Mouse (Mus musculus) lung, postnatal 4 days (tissue): Measurements from ENCODE around the gene Crls1.

ENCODE experiments used
- DNase-seq, 2 experiments: peaks; one replicate each; pipeline ENCODE4 v3.0.0; 2021

Gene Crls1

GRCm38 (mm10) chr2:132885312-132885711 lies 38.8 kb downstream of the Crls1 start:
- no peak for DNase-seq

- DNase-seq = no peak
Measured at GRCm38 (mm10) chr2:132893826-132894225, 47.4 kb downstream of the Crls1 start.

GRCm38 (mm10) chr2:132898211-132898610 lies 51.7 kb downstream of the Crls1 start:
- DNase-seq = no peak

GRCm38 (mm10) chr2:132900596-132900995 lies 54.1 kb downstream of the Crls1 start:
- DNase-seq = no peak

- DNase-seq = no peak
Measured at GRCm38 (mm10) chr2:132901636-132902035, 55.2 kb downstream of the Crls1 start.

GRCm38 (mm10) chr2:132902056-132902455 lies 55.6 kb downstream of the Crls1 start:
- no peak for DNase-seq

GRCm38 (mm10) chr2:132903498-132903897 lies 57.0 kb downstream of the Crls1 start:
- peak in 1 of 2 experiments; percentile 41 for DNase-seq

- DNase-seq = no peak
Measured at GRCm38 (mm10) chr2:132904961-132905360, 58.5 kb downstream of the Crls1 start.

GRCm38 (mm10) chr2:132906763-132907162 lies 60.3 kb downstream of the Crls1 start:
- DNase-seq = peak in 1 of 2 experiments; percentile 24

GRCm38 (mm10) chr2:132914785-132915184 lies 68.3 kb downstream of the Crls1 start:
- no peak for DNase-seq
